ENCODE assay signal across 30 mouse cellular contexts in the genomic region with DNA sequence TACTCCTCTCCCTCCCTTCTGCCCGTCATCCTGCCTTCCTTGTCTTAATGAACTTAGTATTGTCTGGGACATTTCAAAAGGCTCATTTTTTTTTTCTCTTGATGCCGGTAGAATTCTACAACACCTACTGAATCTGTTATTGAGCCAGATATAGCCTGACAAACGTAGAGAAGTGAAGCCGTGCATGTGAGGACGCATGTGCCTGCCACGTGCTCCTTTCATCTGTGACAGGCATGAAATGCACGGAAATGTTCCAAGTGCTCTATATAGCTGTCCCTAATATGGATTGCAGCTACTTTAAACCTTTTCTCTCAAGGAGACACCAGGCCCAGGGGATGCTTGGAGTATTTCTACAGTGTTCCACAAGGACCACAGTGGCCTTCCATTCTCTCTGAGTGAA.
DNase-seq lines count a peak whose midpoint lies in the region; ATAC-seq and TF ChIP-seq lines count a peak whose summit lies in the region.
"Had no signal": no experiment of that assay in that cellular context is flagged by ENCODE, and none has a peak within 500 bp of the region (broad histone marks: within the 10 kb centered on the region; RNA-seq: fewer than 3 reads in every experiment).

No protein-coding gene starts in this region.

- DNase-seq in midbrain, postnatal 0 days (ENCODE audit: low spot score), result no peak
- DNase-seq in left cerebral cortex, adult 9 months (ENCODE audit: low spot score in 2 of 2), result peak; percentile 55 to 56
- peak; percentile 48 to 50 for DNase-seq in right cerebral cortex, adult 2 months (ENCODE audit: low spot score in 2 of 2)
- DNase-seq in telencephalon, adult 2 months (ENCODE audit: low read depth, low spot score), result peak; percentile 64
- DNase-seq in embryo, embryonic 9.5 days (ENCODE audit: extremely low spot score), result no peak
- no peak for DNase-seq in adrenal gland, postnatal 25 days
- DNase-seq: adrenal gland, adult 2 months; B cell, adult 2 months; cerebellum, adult 11 months; cerebellum, adult 9-11 months; embryo, embryonic 11 days; heart, postnatal 10 days; kidney, adult 11 months; kidney, postnatal 25 days; lung, postnatal 36 days; thymus, adult 18-20 months; thymus, postnatal 4 days had no signal

- H3K9me3 ChIP-seq in midbrain, postnatal 0 days (ENCODE audit: low read length), result no peaks in the 10 kb centered on the region
- no peaks in the 10 kb centered on the region for H3K9me3 ChIP-seq in midbrain, embryonic 13.5 days
- H3K9me3 ChIP-seq: embryonic facial prominence, embryonic 15.5 days; forebrain, embryonic 12.5 days; heart, embryonic 13.5 days; kidney, embryonic 15.5 days; limb, embryonic 12.5 days; lung, embryonic 15.5 days; neural tube, embryonic 13.5 days had no signal

- WGBS in midbrain, postnatal 0 days, result 42% methylated on average over 7 of the region's 7 CpGs
- 59% methylated on average over 7 of the region's 7 CpGs for WGBS in midbrain, embryonic 13.5 days

- H3K9ac ChIP-seq in midbrain, postnatal 0 days (replicated peaks; ENCODE audit: low read length, poor library complexity, severe bottlenecking), result no peak overlapping the region
- H3K9ac ChIP-seq in midbrain, embryonic 13.5 days (replicated peaks), result no peak overlapping the region
- H3K9ac ChIP-seq: embryonic facial prominence, embryonic 15.5 days; forebrain, embryonic 12.5 days; heart, embryonic 13.5 days; hindbrain, embryonic 14.5 days; kidney, embryonic 15.5 days; limb, embryonic 12.5 days; lung, embryonic 15.5 days; neural tube, embryonic 13.5 days had no signal

- peak; percentile 38; the same call in 1 of the 2 replicates for ATAC-seq in midbrain, postnatal 0 days (ENCODE audit: low FRiP score)
- ATAC-seq in midbrain, embryonic 13.5 days, result no peak
- ATAC-seq: activated CD4-positive, CD25-positive, alpha-beta regulatory T cell, adult 4 months; inflammation-experienced regulatory T-cells, adult 6 months had no signal

- H3K4me3 ChIP-seq in midbrain, postnatal 0 days (ENCODE audit: low read depth, low read length), result no peak overlapping the region
- H3K4me3 ChIP-seq in midbrain, embryonic 13.5 days (replicated peaks), result no peak overlapping the region
- H3K4me3 ChIP-seq: embryonic facial prominence, embryonic 15.5 days; forebrain, embryonic 12.5 days; heart, embryonic 13.5 days; kidney, embryonic 15.5 days; left cerebral cortex, adult 2 months; limb, embryonic 12.5 days; lung, embryonic 15.5 days; neural tube, embryonic 13.5 days had no signal

- no peaks in the 10 kb centered on the region for H3K27me3 ChIP-seq in midbrain, postnatal 0 days (ENCODE audit: insufficient read depth, low read length)
- peaks cover 3% of the 10 kb centered on the region; the same call in 1 of the 2 replicates for H3K27me3 ChIP-seq in midbrain, embryonic 13.5 days
- H3K27me3 ChIP-seq: embryonic facial prominence, embryonic 15.5 days; forebrain, embryonic 12.5 days; heart, embryonic 13.5 days; limb, embryonic 12.5 days; lung, embryonic 15.5 days had no signal

- no peaks in the 10 kb centered on the region for H3K36me3 ChIP-seq in midbrain, postnatal 0 days (ENCODE audit: insufficient read depth, low read length)
- no peaks in the 10 kb centered on the region for H3K36me3 ChIP-seq in midbrain, embryonic 13.5 days
- H3K36me3 ChIP-seq: embryonic facial prominence, embryonic 15.5 days; forebrain, embryonic 12.5 days; heart, embryonic 13.5 days; kidney, embryonic 15.5 days; limb, embryonic 12.5 days; lung, embryonic 15.5 days; neural tube, embryonic 13.5 days had no signal

- H3K4me1 ChIP-seq in midbrain, postnatal 0 days (ENCODE audit: insufficient read depth, low read length), result no peaks in the 10 kb centered on the region
- H3K4me1 ChIP-seq in midbrain, embryonic 13.5 days (replicated peaks), result no peaks in the 10 kb centered on the region
- H3K4me1 ChIP-seq: forebrain, embryonic 12.5 days; neural tube, embryonic 13.5 days had no signal

- TF ChIP-seq CTCF in midbrain, postnatal 0 days (IDR thresholded peaks at IDR 0.05), result no peak

- no peak overlapping the region for H3K27ac ChIP-seq in midbrain, postnatal 0 days (ENCODE audit: low read depth, low read length)
- no peak overlapping the region for H3K27ac ChIP-seq in midbrain, embryonic 13.5 days
- H3K27ac ChIP-seq: embryonic facial prominence, embryonic 15.5 days; forebrain, embryonic 12.5 days; heart, embryonic 13.5 days; hindbrain, embryonic 14.5 days; kidney, embryonic 15.5 days; left cerebral cortex, adult 2 months; limb, embryonic 12.5 days; lung, embryonic 15.5 days; neural tube, embryonic 13.5 days had no signal

- no peak overlapping the region for H3K4me2 ChIP-seq in midbrain, postnatal 0 days (ENCODE audit: low read depth, low read length, poor library complexity, severe bottlenecking)
- H3K4me2 ChIP-seq in midbrain, embryonic 13.5 days (replicated peaks), result no peak overlapping the region
- H3K4me2 ChIP-seq: embryonic facial prominence, embryonic 15.5 days; forebrain, embryonic 12.5 days; heart, embryonic 13.5 days; hindbrain, embryonic 14.5 days; kidney, embryonic 15.5 days; limb, embryonic 12.5 days; lung, embryonic 15.5 days; midbrain, embryonic 11.5 days; neural tube, embryonic 13.5 days had no signal

Comparison
In these comparisons a context has a peak if more than half of its experiments do, and no peak if none do; other contexts are left out.
1. DNase-seq: peak in left cerebral cortex, adult 9 months (2 of 2), right cerebral cortex, adult 2 months (2 of 2) and telencephalon, adult 2 months (single experiment); none in midbrain, postnatal 0 days (single experiment), embryo, embryonic 9.5 days (single experiment) and adrenal gland, postnatal 25 days (single experiment).